Mouse (Mus musculus): ENCODE results near the gene Cmbl. TPM values are rescaled to one million over a fixed set of nuclear protein-coding genes. Genes with fewer than 3 reads are reported as not detected.
A peak's percentile ranks its signal among the peaks of the same experiment; 100 is the strongest.
"Not testable (repeated sequence)": the region's sequence is repeated elsewhere in the genome, so short reads cannot be mapped to it uniquely, and the experiment has no call there.

Gene Cmbl
- total RNA-seq, 4 experiments from 2014 or later, result 17.4 to 21.0 (median 19.4) TPM

GRCm38 (mm10) chr15:31581086-31581485 lies 15.9 kb downstream of the Cmbl start:
- not testable (repeated sequence) for DNase-seq (ENCODE audit: low spot score in 2 of 2)

DNA sequence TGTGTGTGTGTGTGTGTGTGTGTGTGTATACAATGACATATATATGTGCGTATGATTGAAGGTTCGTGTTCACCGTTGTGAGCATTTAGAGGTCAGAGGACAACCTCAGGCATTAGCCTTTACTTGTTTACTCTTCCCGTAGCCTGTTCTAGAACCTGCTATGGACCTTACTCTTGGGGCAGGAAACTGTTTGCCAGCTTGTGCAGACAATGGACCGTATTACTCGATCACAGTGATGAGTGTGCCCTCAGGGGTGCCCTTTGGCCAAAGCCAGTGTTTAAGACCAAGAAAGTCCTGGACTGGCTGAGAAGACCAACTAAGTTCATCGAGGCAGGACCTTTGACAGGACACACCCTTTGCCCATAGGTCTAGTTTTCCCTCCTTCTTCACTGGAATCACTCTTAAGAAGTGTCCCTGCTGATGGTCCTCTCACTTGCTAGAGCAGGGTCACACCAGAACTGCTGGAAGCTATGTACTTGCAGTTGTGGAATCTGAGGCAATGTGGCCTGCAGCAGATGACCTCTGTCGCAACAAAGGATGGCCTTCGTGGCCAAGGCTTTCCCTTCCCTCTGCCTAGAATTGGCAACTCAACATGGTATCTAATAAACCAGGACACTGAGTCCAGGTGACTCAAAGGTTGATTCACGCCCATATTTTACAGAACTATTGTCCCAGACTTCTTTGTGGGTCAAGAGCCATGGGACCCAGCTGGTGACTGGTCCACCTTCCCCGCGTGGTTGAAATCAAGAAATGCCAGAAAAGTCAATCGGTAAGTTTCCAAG lies 18.3 kb downstream of the Cmbl start:
- DNase-seq (ENCODE audit: low spot score in 2 of 2), result no peak

GRCm38 (mm10) chr15:31585238-31585637 lies 20.0 kb downstream of the Cmbl start:
- DNase-seq (ENCODE audit: low spot score in 2 of 2), result peak; percentile 63 to 75

DNA sequence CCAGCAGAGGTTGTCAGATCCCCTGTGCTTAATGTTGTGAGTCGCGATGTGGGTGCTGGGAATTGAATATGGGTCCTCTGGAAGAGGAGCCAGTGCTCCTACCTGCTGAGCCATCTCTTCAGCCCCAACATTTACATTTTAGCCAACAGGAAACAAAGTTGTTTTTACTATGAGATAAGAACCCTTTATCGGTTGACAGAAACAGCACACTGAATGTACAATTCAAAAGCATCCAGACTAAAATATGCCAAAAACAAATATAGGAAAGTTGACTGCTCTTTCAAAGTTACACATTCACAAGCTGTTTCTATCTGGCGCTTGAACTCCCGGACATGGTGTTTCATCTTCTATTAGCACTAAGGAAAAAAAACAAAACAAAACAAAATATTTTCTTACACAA lies 20.9 kb downstream of the Cmbl start:
- no peak for DNase-seq (ENCODE audit: low spot score in 2 of 2)

DNA sequence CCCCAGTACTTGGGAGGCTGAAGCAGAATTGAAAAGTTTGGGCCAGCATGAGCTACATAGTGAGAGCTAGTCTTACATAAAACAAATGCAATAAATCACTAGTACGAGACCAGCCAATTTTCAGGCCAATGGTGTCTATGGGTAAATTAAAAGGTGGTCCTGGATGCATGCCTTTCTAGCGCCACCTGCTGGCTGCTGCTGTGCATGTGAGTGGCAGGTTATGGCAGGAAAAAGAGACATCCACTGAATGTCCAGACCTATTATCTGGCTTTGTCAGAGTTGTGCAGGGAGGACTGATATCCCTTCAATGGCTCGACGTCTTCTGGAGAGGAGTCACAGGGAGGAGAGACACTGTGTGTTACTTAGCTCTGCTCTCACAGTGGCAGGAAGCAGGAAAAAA lies 21.3 kb downstream of the Cmbl start:
- peak; percentile 76 to 92 for DNase-seq (ENCODE audit: low spot score in 2 of 2)

- DNase-seq (ENCODE audit: low spot score in 2 of 2), result no peak
Observed at GRCm38 (mm10) chr15:31587789-31588188, 22.6 kb downstream of the Cmbl start.

- no peak for DNase-seq (ENCODE audit: low spot score in 2 of 2)
Observed at GRCm38 (mm10) chr15:31588989-31589640, 23.9 kb downstream of the Cmbl start.

GRCm38 (mm10) chr15:31590176-31590575 lies 25.0 kb downstream of the Cmbl start:
- DNase-seq (ENCODE audit: low spot score in 2 of 2), result no peak

DNA sequence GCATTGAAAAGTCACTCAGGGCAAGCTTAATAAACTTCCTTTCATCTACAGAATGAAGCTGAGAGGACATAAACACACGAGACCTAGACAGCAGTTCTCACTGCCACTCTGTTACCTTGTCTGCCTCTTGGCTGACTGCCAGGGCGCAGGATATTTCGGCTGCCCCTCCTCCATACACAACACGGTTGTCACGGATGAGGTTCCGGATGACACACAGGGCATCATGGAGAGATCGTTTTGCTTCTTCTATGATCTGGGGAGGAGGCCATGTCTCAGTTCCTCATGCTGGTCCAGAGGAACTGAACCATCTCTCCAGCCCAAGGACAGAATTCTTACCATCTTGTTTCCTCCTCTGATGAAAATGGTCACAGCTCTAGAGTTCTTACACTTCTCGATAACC lies 27.3 kb downstream of the Cmbl start:
- DNase-seq (ENCODE audit: low spot score in 2 of 2), result no peak

- DNase-seq (ENCODE audit: low spot score in 2 of 2), result peak in 1 of 2 experiments; percentile 51
Observed at GRCm38 (mm10) chr15:31594260-31594659, 29.1 kb downstream of the Cmbl start.

- no peak for DNase-seq (ENCODE audit: low spot score in 2 of 2)
Observed at GRCm38 (mm10) chr15:31595651-31596050, 30.5 kb downstream of the Cmbl start.

- no peak for DNase-seq (ENCODE audit: low spot score in 2 of 2)
Observed at GRCm38 (mm10) chr15:31599834-31600233, 34.6 kb downstream of the Cmbl start.

- DNase-seq (ENCODE audit: low spot score in 2 of 2), result no peak
Observed at GRCm38 (mm10) chr15:31601279-31601645, 36.1 kb downstream of the Cmbl start.

GRCm38 (mm10) chr15:31601646-31602374 lies 36.6 kb downstream of the Cmbl start, which contains the start of the genes Cct5 and Fam173b:
Cct5 (minus strand) TSS chr15:31601804.
Fam173b (plus strand) TSS chr15:31601852.
- peak; percentile 97 to 98 for DNase-seq (ENCODE audit: low spot score in 2 of 2)

DNA sequence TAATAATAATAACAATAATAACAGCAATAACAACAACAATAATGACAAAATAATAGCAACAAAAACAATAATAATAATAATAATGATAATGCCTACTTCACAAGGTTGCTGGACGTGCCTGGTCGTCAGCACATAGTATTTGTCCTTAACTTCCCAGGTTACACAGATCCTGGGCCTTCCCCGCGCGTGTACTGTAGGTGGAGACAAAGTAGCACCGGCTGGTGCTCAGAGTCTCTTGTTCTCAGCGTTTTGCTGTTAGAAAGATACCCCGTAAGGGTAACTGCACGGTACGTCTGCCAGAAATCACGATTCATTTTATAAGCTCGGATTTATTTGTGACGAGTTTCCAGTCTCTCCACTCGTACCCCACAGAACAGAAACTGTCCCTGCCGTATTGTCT lies 37.2 kb downstream of the Cmbl start:
- peak in 1 of 2 experiments; percentile 65 for DNase-seq (ENCODE audit: low spot score in 2 of 2)

DNA sequence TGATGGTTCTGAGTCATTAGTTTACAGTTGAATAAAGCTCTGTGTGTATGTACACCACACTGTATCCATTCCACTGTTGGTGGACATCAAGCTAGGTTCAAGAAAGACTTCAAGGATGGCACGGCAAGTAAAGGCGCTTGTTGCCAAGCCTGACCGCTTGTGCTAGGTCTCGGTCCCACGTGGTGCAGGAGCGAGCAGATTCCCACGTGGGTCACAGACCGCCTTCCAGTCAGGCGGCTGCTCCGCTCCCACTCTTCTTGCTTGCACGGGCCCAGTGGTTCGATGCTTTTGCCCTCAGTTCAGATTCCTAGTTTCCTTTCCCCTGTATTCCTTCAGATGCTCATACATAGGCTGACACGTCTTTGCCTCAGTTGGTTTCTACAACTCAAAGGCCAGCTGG lies 37.9 kb downstream of the Cmbl start:
- DNase-seq (ENCODE audit: low spot score in 2 of 2), result no peak

DNA sequence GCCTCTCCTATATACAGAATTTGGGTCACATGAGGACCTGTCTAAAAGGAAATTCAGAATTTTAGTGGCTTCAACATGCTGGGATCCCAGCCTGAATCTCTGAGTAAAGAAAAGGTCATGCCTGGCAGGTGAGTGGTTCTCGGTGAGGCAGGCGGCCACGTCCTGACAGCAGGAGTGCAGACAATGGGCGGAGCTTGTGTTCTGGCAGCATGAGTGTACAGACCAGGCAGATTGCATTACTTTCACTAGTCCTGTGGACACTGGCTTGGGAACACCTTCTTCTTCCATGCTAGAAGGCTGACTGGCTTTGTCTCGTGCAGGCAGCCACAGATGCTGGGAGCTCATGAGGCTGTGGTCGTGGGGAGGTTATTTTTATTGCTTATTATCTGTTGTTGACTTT lies 41.6 kb downstream of the Cmbl start:
- DNase-seq (ENCODE audit: low spot score in 2 of 2), result no peak

DNA sequence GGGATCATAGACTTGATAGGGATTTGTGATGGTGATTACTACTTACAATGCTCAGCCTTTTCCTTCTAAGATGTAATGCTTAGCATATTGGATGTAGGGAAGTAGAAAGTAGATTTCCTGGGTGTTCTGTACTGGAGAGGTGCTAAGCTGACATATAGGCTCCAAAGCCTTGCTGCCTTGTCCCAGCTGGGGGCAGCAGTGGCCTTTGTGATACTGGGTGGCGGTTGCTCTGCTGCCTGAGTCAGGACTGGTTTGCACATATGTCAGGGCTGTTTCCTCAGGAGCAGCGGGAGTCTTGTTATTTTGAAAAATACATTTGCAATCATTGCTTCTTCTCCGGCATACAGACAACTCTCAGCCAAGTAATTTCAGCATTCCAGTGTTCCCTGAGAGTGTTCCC lies 45.8 kb downstream of the Cmbl start:
- no peak for DNase-seq (ENCODE audit: low spot score in 2 of 2)

DNA sequence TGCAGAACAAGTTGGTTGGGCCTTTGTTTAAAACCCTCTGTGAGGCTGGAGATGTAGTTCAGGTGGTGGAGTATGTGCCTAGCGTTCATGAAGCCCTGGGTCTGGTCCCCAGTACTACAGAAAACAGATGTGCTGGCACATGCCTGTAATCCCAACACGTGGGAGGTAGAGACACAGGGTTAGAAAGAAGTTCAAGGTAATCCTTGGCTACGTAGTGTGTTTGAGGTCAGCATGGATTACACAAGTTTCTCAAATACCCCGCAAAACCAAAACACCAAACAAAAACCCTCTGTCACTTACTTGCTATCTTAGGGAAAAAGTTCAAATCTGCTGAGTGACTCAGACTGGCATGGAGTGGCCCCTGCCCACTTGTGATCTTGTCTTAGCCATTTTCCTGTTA lies 46.8 kb downstream of the Cmbl start:
- DNase-seq (ENCODE audit: low spot score in 2 of 2), result no peak

GRCm38 (mm10) chr15:31613826-31614453 lies 48.8 kb downstream of the Cmbl start:
- no peak for DNase-seq (ENCODE audit: low spot score in 2 of 2)

DNA sequence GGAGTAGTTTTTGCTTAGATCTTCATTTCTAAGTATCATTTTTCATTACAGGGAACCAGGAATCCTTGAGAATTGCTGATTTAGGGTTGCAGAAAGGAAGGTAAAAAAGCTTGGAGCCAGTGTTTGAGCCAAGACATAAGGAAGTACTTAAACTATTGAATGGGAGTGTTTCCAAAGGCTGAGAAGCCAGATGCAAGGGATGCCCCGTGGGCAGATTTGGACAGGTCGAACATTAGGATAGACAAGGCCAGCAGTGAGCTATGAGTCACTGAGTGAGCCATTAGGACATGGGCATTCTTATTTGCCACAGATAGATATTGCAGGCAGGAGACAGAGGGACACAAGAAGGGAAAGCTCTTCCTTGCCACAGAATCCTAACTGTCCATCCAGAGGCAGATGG lies 49.5 kb downstream of the Cmbl start:
- no peak for DNase-seq (ENCODE audit: low spot score in 2 of 2)

DNA sequence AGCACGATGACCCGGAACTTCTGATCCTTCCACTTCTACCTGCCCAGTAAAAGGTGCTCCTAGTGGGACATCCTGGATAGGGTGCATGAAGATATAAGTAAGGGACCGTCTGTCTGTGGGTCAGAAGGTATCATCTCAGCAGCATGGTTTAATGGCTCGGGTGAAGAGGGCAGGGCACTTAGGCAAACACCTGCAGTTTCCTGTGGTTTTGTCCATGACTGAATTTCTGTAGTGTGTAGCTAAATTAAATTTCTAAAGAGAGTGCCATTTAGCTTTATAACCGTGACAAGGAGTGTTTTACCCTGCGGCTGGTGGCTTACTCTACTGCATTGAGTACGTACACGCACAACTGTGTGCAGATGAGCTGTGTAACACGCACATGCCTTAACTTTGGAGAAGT lies 52.1 kb downstream of the Cmbl start:
- DNase-seq (ENCODE audit: low spot score in 2 of 2), result no peak

Measured in layer of hippocampus, adult 8-10 months (tissue).